Mouse (Mus musculus) lung, postnatal 36 days (tissue): ENCODE data around the gene Mrpl53.

Experiments
- DNase-seq: peaks from one replicate; pipeline ENCODE4 v3.0.0; 2022; ENCODE audit warnings: mixed read lengths

Gene Mrpl53

DNA sequence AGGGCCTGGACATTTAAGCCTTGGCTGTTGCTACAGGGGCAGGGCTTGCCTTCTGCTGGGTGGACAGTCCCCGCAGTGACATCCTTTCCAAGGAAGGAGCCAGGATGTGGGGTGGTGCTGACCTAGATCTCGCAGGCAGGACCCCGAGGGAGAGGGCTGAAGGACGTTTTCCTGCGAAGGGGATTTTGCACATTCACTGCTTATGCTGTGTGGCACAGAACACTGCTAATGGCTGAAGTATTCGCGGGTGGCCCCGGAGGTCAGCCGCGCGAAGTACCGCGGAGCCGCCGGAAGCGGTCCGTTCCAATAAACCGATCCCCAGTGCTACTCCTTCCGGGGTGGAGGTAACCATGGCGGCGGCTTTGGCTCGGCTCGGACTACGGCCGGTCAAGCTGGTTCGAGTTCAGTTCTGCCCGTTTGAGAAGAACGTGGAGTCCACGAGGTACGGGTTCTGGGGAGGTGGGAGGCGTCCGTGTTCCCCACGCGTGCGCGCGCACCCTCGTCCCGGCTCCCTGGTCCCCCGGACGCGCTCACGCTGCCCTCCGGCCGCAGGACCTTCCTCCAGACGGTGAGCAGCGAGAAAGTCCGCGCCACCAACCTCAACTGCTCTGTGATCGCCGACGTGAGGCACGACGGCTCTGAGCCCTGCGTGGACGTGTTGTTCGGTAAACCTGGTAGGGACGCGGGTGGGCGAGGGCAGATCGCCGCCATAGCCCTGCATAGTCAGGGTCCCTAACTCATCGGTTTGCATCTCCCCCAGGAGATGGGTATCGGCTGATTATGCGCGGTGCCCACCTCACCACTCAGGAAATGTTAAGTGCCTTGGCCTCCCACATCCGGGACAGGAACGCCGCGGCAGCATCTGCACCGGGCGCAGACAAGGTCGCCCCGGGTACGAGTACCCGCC, at the start of gene Mrpl53:
Gene Mrpl53 (plus strand): TSS at position 279 of the 907 bp plus-strand sequence.
- peak; percentile 82 for DNase-seq

DNA sequence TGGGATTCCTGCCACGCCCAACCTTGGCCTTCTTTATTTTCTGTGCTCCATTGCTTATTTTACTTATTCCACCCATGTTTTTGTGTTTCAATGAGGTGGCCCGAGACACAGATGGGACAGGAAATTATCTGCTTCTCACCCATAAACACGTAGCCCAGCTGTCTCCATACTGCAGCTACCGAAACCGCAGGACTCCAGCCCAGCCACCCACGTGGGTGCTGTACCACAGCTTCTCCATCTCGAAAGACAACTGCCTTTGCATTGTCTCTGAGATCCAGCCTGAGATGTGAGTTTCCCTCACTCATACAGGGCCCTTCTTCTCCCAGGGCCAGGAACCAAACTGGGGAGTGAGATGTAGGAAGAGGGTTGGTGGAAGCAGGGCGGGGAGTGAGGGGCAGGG, 42.8 kb upstream of the Mrpl53 start:
- no peak for DNase-seq

DNA sequence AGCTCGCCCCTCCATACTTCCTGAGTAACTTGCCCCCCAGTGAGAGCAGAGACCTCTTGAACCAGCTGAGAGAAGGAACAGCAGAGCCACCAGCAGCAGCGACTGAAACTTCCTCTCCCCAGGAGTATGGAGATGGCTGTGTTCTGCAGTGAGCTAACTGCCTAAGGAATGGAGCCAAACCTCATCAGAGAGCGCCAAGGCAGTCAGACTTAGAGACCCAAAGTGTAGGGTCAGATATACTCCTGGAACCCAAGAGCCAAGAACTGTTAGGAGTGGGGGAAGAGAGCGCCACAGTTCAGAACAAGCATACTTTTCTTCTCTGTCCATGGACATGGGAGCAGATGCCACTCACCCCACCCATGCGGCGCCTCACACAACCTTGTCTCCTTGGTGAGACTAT, 42.4 kb upstream of the Mrpl53 start:
- no peak for DNase-seq

DNA sequence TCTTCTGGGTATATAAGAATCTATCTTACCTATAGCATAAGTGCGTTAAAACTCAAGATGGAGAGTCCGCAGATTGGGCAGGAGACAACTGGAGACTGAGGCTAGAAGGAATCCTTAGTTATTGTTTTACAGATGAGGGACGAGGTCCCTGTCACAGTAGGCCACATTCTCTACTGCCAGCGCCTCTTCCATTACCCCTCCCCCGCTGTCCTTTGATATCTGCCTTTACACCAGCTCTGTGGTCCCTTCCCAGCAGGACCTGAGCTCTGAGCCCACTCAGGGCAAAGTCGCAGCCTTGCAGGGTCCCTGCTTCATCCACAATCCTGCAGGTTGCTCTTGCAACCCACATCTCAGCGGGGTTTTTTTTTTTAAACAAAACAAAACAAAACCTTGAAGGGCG, 40.6 kb upstream of the Mrpl53 start:
- DNase-seq = no peak

DNA sequence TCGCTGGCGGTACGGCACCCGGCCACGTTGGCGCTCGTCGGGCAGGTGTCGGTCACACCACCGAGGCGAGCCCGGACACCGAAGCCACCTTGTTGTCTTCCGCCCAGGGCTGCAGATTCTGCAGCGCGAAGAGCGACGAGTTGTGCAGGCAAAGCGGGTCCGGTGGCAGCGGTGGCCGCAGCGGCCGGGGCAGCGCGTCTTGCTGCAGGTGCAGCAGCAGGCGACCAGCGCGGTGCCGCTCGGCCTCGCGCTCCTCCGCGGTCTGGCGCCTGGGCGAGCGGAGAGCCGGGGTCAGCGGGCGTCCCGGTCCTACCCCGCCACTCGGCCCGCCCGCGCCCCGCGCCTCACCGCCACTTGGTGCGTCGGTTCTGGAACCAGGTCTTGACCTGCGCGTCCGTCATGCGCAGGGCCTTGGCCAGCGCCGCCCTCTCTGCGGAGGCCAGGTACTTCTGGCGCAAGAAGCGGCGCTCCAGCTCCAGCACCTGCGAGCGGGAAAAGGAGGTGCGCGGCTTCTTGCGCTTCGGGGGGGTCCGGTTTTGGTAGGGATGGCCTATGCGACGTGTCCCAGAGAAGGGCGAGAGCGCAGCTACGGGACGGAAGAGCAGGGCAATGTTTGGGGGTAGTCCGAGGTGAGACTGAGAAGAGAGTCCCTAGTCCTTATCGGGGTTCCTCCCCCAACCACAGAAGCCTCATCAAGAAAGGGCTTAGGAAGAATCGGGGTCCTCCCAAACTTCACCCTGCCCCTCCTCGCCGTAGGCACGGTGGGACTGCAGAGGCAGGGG, 39.9 kb upstream of the Mrpl53 start:
- DNase-seq = no peak

GRCm38 (mm10) chr6:83069488-83070246, 39.2 kb upstream of the Mrpl53 start:
- no peak for DNase-seq

- no peak for DNase-seq
Observed at GRCm38 (mm10) chr6:83070247-83070310, 38.8 kb upstream of the Mrpl53 start, which contains the start of gene Tlx2. Gene Tlx2 (minus strand): TSS chr6:83070293.

GRCm38 (mm10) chr6:83070311-83071219, 38.3 kb upstream of the Mrpl53 start:
- DNase-seq = no peak

DNA sequence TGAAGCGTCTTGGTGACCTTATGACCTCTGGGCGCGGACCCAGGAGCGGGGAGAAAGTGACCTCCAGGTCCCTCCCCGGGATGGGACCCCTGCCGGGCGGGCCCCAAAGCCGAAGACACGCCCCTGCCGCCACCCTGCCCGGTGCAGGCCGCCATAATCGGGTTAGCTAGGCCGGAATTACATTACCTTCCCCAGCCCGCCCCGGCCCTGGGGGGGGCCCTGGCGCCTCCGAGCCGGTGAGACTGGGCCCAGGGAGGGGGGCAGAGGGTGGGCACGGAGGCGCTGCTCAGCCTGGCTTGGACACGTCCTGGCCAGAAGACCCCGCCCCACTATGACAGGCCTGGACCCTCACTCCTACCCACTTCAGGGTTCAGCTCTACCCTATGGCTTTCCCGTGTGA, 37.6 kb upstream of the Mrpl53 start:
- no peak for DNase-seq

GRCm38 (mm10) chr6:83074979-83075378, 33.9 kb upstream of the Mrpl53 start:
- peak; percentile 38 for DNase-seq

DNA sequence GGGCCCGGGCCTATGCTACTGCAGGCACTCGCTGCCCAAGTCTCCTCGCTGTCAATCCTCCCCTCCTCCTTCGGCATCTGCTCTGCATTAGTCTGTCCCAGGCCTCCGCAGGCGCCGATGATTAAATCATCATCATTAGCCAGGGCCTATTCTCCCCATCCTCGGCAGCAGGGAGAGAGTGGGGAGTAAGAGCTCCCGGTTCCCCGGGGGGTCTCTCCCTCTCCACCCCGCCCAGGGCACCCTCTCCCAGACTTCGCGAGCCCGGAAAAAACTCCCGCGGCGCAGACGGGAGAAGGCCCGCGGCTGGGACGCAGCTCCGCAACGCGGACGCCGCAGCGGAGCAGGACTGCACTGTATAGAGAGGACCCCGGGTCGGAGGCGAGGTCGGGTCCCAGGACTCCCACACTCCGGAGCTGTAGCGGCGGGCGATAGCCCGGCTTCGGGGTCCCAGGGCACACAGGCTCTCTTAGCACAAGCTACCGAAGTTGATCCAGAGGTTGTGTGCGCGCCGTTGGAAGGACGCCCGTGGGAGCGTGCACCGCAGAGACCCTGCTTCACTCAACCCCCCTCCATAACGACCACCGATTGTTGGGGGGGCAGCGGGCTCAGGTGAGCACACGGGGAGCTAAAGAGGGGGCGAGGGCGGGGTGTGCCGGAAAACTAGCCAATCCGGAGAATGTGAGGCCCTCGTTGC, 31.1 kb upstream of the Mrpl53 start, which contains the start of gene Pcgf1:
Gene Pcgf1 (plus strand): TSS at position 240 of the 694 bp plus-strand sequence.
- peak; percentile 27 for DNase-seq

- DNase-seq = peak; percentile 100
Observed at GRCm38 (mm10) chr6:83078324-83078858, 30.4 kb upstream of the Mrpl53 start.

DNA sequence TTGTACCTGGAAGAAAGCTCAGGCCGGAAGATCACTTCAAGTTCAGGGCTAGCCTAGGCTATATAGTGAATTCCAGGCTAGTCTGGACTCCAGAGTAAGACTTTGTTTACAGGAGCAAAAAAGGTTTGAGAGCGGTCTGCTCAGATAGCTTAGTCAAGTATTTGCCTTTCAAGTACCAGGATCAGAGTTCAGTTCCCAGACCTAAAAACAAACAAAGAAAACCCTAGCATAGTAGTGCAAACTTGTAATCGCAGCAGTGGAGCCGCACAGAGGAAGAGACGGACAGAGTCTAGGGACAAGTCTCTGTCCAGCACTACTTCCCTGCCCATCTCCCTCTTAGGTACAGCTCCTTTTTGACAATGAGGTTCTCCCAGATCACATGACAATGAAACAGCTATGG, 28.6 kb upstream of the Mrpl53 start:
- no peak for DNase-seq

DNA sequence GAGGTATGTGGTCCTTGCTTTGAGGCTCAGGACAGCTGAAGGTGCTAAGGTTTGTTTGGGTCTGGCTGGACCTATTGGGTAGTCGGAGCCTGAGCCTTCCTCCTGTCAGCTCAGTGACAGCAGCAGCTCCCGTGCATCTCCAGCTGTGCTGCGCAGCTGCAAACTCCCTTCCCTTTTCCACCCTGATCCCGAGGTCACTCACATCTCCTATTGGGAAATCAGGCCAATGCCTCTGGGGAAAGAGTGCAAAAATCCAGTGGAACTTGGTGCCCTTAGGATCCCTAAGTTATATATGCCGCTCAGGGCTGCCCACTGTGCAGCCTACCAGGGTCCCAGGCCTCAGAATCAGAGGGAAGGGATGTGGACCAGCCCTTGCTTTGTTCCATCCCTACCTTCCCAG, 25.3 kb upstream of the Mrpl53 start:
- no peak for DNase-seq

DNA sequence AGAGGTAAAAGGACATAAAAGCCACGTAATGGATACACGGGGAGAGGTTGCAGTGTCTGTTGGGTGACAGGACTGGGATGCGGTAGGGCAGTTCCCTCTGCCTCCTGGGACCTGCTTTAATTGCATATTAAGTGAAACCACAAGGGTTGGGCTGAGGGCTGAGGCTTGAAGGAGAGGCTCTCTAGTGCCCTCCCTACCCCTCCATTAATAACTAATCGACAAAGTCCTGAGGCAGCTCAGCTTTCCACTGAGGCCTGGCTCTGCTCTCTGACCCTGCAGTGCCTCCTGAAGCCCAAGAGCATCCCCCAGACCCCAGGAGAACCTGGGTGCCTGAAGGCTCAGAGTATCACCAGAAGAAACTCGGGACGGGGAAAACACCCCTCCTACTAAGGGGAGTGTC, 24.4 kb upstream of the Mrpl53 start:
- DNase-seq = no peak

DNA sequence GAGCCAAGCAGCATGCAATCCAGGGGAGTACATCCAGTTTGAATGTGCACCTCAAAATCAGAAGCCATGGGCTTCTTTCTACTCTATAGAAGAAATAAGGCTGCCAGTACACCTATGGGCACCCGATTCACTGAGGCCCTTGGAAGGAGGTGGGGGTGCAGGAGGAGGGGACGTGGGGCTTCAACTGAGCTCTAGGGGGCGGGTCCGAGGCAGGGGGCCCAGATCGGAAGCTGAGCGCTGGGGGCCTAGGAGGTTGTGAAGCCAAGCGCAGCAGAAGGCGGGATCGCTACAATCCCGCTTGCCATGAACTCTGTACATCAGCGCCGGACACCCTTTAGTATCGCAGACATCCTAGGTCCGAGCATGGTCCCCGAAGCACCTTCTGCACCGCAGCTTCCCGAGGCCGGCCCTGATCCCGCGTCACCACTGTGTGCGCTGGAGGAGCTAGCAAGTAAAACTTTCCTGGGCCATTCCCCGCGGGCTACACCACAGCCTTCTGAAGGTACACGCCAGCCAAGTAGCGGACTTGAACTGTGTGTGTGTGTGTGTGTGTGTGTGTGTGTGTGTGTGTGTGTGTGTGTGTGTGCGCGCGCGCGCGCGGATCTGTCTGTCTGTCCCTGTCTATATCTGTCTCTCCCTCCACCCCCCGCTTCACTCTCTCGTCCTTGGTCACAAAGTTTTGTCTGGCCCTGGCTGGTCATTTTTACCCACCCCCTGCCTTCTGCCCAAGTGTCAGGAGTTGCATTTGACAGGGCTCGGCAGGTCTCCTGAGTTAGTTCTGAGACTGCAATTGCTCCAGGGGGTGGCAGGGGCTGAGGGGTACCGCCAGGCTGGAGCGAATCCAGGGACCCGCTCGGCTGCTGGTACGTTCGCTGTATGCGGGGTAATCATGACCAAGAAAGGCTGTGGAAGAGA, 22.5 kb upstream of the Mrpl53 start, which contains the start of gene Lbx2:
Gene Lbx2 (plus strand): TSS at position 247 of the 915 bp plus-strand sequence.
- no peak for DNase-seq

GRCm38 (mm10) chr6:83087205-83087925, 21.5 kb upstream of the Mrpl53 start:
- peak; percentile 43 for DNase-seq

DNA sequence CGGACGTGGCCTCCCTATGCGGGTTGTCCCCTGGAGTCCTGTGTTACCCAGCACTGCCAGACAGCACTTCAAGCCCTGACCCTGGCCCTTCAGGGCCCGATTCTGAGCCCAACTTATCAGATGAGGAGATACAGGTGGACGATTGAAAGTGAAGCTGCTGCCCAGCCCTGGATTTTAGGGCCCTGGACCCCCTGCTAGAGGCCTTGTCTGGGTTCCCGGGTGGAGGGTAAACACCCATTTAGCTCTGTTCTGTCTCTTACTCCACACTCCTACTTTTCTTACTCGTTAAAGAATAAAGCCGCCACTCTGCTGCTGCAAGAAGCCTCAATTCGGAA, 20.9 kb upstream of the Mrpl53 start:
- no peak for DNase-seq

DNA sequence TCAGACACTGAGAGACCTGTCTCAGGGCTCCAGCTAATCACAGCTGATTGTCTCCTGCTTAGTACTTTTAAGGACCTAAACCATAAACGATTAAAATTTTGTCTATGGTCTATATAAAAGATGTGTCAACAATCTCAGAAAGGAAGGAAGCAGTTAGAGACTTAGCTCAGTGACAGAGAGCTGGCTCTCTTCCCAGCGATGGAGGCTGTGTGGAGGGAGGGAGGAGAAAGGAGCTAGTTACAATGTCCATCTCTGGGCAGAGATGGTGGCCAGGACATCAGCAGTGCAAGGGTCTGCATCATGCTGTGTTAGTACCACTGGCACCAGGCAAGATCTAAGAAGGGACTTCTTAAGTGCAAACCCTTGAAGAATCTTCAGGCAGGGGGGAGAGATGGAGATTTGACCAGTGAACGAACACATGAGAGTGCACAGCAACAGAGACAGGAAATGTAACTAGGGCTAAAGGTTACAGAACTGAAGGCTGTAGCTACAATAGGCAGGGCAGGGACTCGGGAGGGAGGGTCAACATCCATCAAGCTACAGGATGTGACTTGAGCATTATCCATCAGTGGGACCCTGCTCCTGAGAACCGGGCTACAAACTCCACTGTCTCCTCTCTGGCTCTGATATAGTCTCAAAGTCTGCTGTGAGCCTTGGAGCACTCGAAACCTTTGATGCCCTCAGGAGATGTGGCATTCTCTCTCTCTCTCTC, 16.3 kb upstream of the Mrpl53 start:
- DNase-seq = no peak
